Mouse (Mus musculus): ENCODE results near the gene Lrp1.

The Lrp1 gene

DNA sequence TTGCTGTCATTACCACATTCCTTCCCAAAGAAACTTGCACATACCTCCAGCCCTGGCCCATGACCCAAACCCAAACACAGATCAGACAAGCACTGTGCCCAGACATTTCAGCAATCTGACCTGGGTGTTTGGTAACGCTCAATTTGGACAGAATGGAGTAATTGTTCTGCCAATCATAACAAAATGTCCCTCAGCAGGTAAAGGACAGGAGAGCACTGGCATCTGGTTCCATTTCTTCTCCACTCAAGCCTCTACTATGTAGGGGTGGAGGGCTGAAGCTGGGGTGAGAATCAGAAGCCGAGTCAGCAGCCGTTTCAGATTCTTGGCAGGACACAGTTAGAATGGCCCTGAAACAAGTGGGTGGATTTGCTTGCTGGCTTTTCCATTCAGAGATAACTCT, 128.8 kb downstream of the Lrp1 start:
- DNase-seq = no peak

DNA sequence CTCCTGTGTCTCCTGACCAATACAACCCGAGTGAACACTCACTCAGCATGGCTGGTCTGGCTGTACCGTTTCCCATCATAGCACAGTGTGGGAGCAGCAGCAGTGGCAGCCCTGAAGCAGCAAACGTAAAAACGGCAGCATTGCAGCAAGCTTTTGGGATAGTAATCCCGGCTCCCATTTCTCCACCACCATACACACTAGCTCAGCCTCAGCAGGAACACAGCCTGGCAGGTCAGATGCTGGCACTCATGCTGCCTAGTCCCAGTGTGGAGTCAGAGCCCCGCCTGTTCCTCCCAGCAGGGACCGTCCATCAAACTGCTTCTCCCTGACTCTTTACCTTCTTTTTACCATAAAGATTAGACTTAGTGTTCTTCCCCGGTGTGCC, 129.8 kb downstream of the Lrp1 start:
- DNase-seq = no peak

DNA sequence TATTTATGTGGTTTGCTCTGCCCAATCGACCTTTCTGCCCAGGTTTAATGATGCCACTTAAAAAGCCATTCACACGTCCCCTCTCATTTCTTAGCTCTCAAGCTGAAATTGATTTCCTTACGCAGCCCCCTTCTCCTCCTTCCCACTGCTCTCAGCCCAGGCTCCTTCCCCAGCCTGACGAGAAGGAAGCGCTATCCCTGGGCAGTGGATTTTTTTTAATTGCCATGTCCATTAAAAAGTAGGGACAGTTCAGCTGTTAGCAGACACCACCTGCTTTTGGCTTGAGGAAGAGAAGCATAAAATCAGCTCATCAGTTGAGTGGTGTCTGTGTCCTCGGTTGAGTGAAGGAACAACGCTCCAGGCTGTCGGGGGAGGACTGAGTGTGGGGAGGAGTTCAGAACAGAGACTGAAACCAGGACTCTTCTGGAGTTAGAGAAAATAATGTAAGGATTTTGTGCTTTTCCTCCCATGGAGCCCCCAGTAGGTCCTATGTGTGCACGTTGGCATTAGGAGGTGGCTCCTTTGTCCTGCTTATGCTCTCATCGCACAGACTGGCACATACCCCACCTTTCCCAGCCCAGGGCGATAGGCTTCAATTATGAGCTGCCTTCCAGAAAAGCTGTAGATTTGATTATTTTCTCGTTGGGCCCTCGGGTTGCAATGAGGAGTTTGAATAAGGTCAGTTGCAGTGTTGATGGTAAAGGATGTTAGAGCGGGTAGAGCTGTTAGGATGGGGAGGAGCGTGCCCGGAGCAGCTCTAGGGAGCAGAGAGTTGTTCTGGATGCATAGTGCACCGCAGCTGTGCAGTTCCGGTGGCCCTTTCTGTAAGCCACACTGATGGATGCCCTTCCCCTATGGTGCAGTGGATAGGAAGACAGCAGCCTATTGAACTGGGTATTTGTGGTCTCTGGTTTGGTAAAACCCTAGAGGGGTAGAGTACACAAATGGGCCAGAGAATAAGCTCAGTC, 130.5 kb downstream of the Lrp1 start:
- DNase-seq = no peak

DNA sequence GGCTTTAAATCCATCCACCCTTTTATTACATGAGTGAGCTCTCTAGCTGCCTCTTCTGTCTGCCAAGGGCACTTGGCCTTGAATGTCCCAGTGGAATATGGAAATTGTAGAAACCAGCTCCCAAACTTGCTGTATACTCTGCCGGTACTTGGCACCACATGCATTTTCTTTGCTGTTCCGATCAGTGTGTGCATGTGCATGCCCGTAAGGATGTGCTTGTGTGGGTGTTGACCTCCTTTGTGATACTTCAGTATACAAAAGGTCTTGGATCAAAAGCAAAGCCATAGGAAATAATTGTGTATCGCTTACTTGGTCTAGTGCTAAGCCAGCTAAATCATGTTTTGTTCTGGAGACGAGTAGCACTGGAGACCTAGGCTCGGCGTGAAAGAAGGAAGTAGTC, 132.1 kb downstream of the Lrp1 start:
- DNase-seq = no peak

Data from right cerebral cortex, postnatal 25 days (tissue).